Mouse (Mus musculus) ES-CJ7 (cell line): ENCODE data around the gene Cep55.

Source experiments
- DNase-seq: peaks from one replicate; pipeline ENCODE4 v3.0.0; 2011; ENCODE audit warnings: low read depth, low spot score

The Cep55 gene

GRCm38 (mm10) chr19:38096858-38097758 lies 42.3 kb downstream of the Cep55 start, which contains the start of gene Ffar4:
TSS of gene Ffar4 (plus strand) at chr19:38097071.
- DNase-seq, result peak; percentile 21

GRCm38 (mm10) chr19:38107871-38108270 lies 53.1 kb downstream of the Cep55 start:
- no peak for DNase-seq

GRCm38 (mm10) chr19:38109506-38110242 lies 54.9 kb downstream of the Cep55 start:
- DNase-seq, result peak; percentile 25

- DNase-seq, result no peak
Observed at GRCm38 (mm10) chr19:38111056-38111455, 56.2 kb downstream of the Cep55 start.

- no peak for DNase-seq
Observed at GRCm38 (mm10) chr19:38112575-38112974, 57.8 kb downstream of the Cep55 start.

GRCm38 (mm10) chr19:38114834-38115491 lies 60.2 kb downstream of the Cep55 start:
- DNase-seq, result no peak

- no peak for DNase-seq
Observed at GRCm38 (mm10) chr19:38120123-38120760, 65.4 kb downstream of the Cep55 start.

GRCm38 (mm10) chr19:38123921-38124320 lies 69.1 kb downstream of the Cep55 start:
- DNase-seq, result peak; percentile 5
